Comparison of ENCODE assay signal across 12 mouse cellular contexts in the genomic region with DNA sequence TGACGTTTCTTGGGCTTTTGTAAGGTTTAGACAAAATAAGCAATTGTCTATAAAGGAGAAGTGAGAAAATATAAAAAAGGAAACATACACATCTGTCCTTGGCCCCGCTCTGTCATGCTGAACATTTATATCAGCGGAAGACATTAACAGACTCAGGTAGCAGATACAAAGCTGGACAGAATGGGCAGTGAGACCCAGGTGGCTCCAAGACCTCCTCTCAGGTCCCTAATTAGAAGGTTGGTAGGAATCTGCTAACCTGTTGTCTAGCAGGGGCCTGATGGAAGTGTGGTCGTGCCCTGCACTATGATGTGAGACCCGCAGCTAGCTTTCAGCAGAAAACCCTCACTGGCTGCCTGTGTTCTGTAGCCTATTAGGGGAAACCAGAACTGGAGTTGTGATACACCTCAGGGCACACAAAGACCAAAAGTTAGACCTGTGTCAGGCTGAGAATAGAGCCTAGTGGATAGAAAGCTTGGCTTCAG. TPM values are rescaled to one million over a fixed set of nuclear protein-coding genes. Genes with fewer than 3 reads are reported as not detected.
A peak's percentile ranks its signal among the peaks of the same experiment; 100 is the strongest.
DNase-seq lines count a peak whose midpoint lies in the region; ATAC-seq and TF ChIP-seq lines count a peak whose summit lies in the region.
"Had no signal": no experiment of that assay in that cellular context is flagged by ENCODE, and none has a peak within 500 bp of the region (broad histone marks: within the 10 kb centered on the region; RNA-seq: fewer than 3 reads in every experiment).

No protein-coding gene starts in this region.

- H3K9ac ChIP-seq in hindbrain, embryonic 12.5 days: no peak overlapping the region
- H3K9ac ChIP-seq in hindbrain, embryonic 13.5 days: no peak overlapping the region
- no peak overlapping the region for H3K9ac ChIP-seq in midbrain, embryonic 12.5 days (replicated peaks)

- H3K4me1 ChIP-seq in hindbrain, embryonic 12.5 days: peaks cover 40% of the 10 kb centered on the region
- peaks cover 50% of the 10 kb centered on the region for H3K4me1 ChIP-seq in hindbrain, embryonic 13.5 days (replicated peaks)
- peaks cover 6% of the 10 kb centered on the region; the same call in 1 of the 2 replicates for H3K4me1 ChIP-seq in spleen, adult 2 months (ENCODE audit: control insufficient read depth, insufficient read depth, insufficient read length)
- H3K4me1 ChIP-seq in midbrain, embryonic 12.5 days: peaks cover 40% of the 10 kb centered on the region

- H3K4me2 ChIP-seq in hindbrain, embryonic 12.5 days (replicated peaks): peak overlapping the region; percentile 67
- H3K4me2 ChIP-seq in hindbrain, embryonic 13.5 days: no peak overlapping the region; the same call in 1 of the 2 replicates
- peak overlapping the region; percentile 93 for H3K4me2 ChIP-seq in midbrain, embryonic 12.5 days (replicated peaks)

- no peaks in the 10 kb centered on the region for H3K36me3 ChIP-seq in hindbrain, embryonic 12.5 days
- no peaks in the 10 kb centered on the region for H3K36me3 ChIP-seq in hindbrain, embryonic 13.5 days
- peaks cover 9% of the 10 kb centered on the region; the same call in 1 of the 2 replicates for H3K36me3 ChIP-seq in spleen, adult 2 months (ENCODE audit: control insufficient read depth, insufficient read depth, low read length)
- H3K36me3 ChIP-seq in midbrain, embryonic 12.5 days: no peaks in the 10 kb centered on the region

- no peak for TF ChIP-seq CTCF in spleen, adult 2 months (IDR thresholded peaks at IDR 0.05; ENCODE audit: extremely low read depth, insufficient read depth, insufficient read length, insufficient replicate concordance)

- DNase-seq in spleen, adult 2 months (ENCODE audit: low read depth in 1 of 2, low spot score in 2 of 2): peak; percentile 55
- DNase-seq in spleen, postnatal 14 days (ENCODE audit: low spot score in 2 of 2): no peak
- no peak for DNase-seq in T-cell, adult 2 months (ENCODE audit: low spot score)
- DNase-seq in layer of hippocampus, postnatal 14 days (ENCODE audit: low spot score in 2 of 2): no peak
- no peak for DNase-seq in embryo, embryonic 11 days
- DNase-seq: cerebellum, postnatal 36 days; lung, postnatal 36 days had no signal

- no peak overlapping the region for H3K27ac ChIP-seq in hindbrain, embryonic 12.5 days
- no peak overlapping the region for H3K27ac ChIP-seq in hindbrain, embryonic 13.5 days
- H3K27ac ChIP-seq in spleen, adult 2 months (ENCODE audit: insufficient read depth, low read length): peak overlapping the region; percentile 99
- no peak overlapping the region for H3K27ac ChIP-seq in midbrain, embryonic 12.5 days (replicated peaks)
- H3K27ac ChIP-seq: left cerebral cortex, adult 2 months had no signal

- WGBS in hindbrain, embryonic 12.5 days: 75% methylated on average over 5 of the region's 5 CpGs
- WGBS in hindbrain, embryonic 13.5 days: 79% methylated on average over 5 of the region's 5 CpGs
- WGBS in spleen, adult 2 months: 31% methylated on average over 5 of the region's 5 CpGs
- WGBS in midbrain, embryonic 12.5 days: 75% methylated on average over 5 of the region's 5 CpGs

- no peak overlapping the region for H3K4me3 ChIP-seq in hindbrain, embryonic 12.5 days
- no peak overlapping the region for H3K4me3 ChIP-seq in hindbrain, embryonic 13.5 days
- H3K4me3 ChIP-seq in spleen, adult 2 months (ENCODE audit: extremely low read depth, insufficient read depth, insufficient read length): peak overlapping the region; percentile 79
- H3K4me3 ChIP-seq in midbrain, embryonic 12.5 days: no peak overlapping the region

- H3K27me3 ChIP-seq in hindbrain, embryonic 12.5 days: peaks cover 18% of the 10 kb centered on the region
- H3K27me3 ChIP-seq in hindbrain, embryonic 13.5 days: peaks cover 38% of the 10 kb centered on the region
- H3K27me3 ChIP-seq in spleen, adult 2 months (ENCODE audit: control insufficient read depth, insufficient read depth, low read length): peaks cover 2% of the 10 kb centered on the region; the same call in 1 of the 2 replicates
- peaks cover 35% of the 10 kb centered on the region for H3K27me3 ChIP-seq in midbrain, embryonic 12.5 days

- no peak for ATAC-seq in hindbrain, embryonic 12.5 days (ENCODE audit: low FRiP score)
- no peak for ATAC-seq in hindbrain, embryonic 13.5 days (ENCODE audit: low FRiP score)
- ATAC-seq in midbrain, embryonic 12.5 days (ENCODE audit: low FRiP score, low read depth): no peak
- ATAC-seq: CD4-positive, CD25-positive, alpha-beta regulatory T cell, adult 4 months had no signal

- no peaks in the 10 kb centered on the region for H3K9me3 ChIP-seq in hindbrain, embryonic 12.5 days (replicated peaks)
- H3K9me3 ChIP-seq in hindbrain, embryonic 13.5 days: no peaks in the 10 kb centered on the region
- H3K9me3 ChIP-seq in midbrain, embryonic 12.5 days: no peaks in the 10 kb centered on the region

- TF ChIP-seq POLR2A in spleen, adult 2 months (IDR thresholded peaks at IDR 0.05; ENCODE audit: low read depth, low read length): no peak

RNA-seq across cellular contexts. Expression of gene Chst3, which starts 1.0 kb away (rescaled TPM):
- 3.2 and 3.7 TPM in 2 replicates for polyA plus RNA-seq in hindbrain, embryonic 12.5 days (2016; fragmentation: Nextera tagmentation; extraction: Ambion mirVana)
- 1.8 and 2.0 TPM in 2 replicates for polyA plus RNA-seq in hindbrain, embryonic 13.5 days (2015; fragmentation: Nextera tagmentation; extraction: Ambion mirVana)
- 89.3 and 105 TPM in 2 replicates for polyA plus RNA-seq in spleen, adult 2 months (2012; rRNA removed)
- polyA plus RNA-seq in midbrain, embryonic 12.5 days (2016; fragmentation: Nextera tagmentation; extraction: Ambion mirVana): 2.3 and 2.5 TPM in 2 replicates
- total RNA-seq in layer of hippocampus, postnatal 14 days (2021): 1 to 10 TPM; 3.8 to 4.1 TPM

RNA-seq across cellular contexts. Expression of gene Psap, which starts 57.3 kb away (rescaled TPM):
- polyA plus RNA-seq in hindbrain, embryonic 12.5 days (2016; fragmentation: Nextera tagmentation; extraction: Ambion mirVana): 102 and 104 TPM in 2 replicates
- polyA plus RNA-seq in hindbrain, embryonic 13.5 days (2015; fragmentation: Nextera tagmentation; extraction: Ambion mirVana): 152 and 153 TPM in 2 replicates
- polyA plus RNA-seq in spleen, adult 2 months (2012; rRNA removed): 1,338 and 1,442 TPM in 2 replicates
- 85.5 and 96.5 TPM in 2 replicates for polyA plus RNA-seq in midbrain, embryonic 12.5 days (2016; fragmentation: Nextera tagmentation; extraction: Ambion mirVana)
- 1,000 to 10,000 TPM; 1,391 to 1,455 TPM for total RNA-seq in layer of hippocampus, postnatal 14 days (2021)

Comparison
In these comparisons a context has a peak if more than half of its experiments do, and no peak if none do; other contexts are left out.
1. DNase-seq: peak in spleen, adult 2 months (2 of 2); none in spleen, postnatal 14 days (0 of 2), T-cell, adult 2 months (single experiment), layer of hippocampus, postnatal 14 days (0 of 2) and embryo, embryonic 11 days (single experiment).
2. RNA of gene Chst3, which starts 1.0 kb away (polyA plus RNA-seq): 89.3 to 105 TPM in spleen, adult 2 months; 3.2 to 3.7 TPM in hindbrain, embryonic 12.5 days, 2.3 to 2.5 TPM in midbrain, embryonic 12.5 days and 1.8 to 2.0 TPM in hindbrain, embryonic 13.5 days; every median in the first group is over 10 times any median in the second.